Mouse (Mus musculus) thymus, postnatal 14 days (tissue): ENCODE measurements around the gene Zmynd15.
"Not testable (repeated sequence)": the region's sequence is repeated elsewhere in the genome, so short reads cannot be mapped to it uniquely, and the experiment has no call there.

Source experiments
- DNase-seq: peaks from one replicate; pipeline ENCODE4 v3.0.0; 2021

The Zmynd15 gene

GRCm38 (mm10) chr11:70450926-70451325, 8.3 kb upstream of the Zmynd15 start:
- no peak for DNase-seq

- peak; percentile 92 for DNase-seq
Observed at GRCm38 (mm10) chr11:70451797-70452498, 7.3 kb upstream of the Zmynd15 start, which contains the start of gene Med11. TSS of gene Med11 (plus strand) at chr11:70451919.

GRCm38 (mm10) chr11:70453261-70454044, 5.8 kb upstream of the Zmynd15 start:
- DNase-seq: no peak

GRCm38 (mm10) chr11:70459601-70460101, 418 bp downstream of the Zmynd15 start, which contains the start of gene Cxcl16:
TSS of gene Cxcl16 (minus strand) at chr11:70459984.
- DNase-seq: no peak

GRCm38 (mm10) chr11:70463970-70464369, 4.7 kb downstream of the Zmynd15 start:
- DNase-seq: no peak

GRCm38 (mm10) chr11:70465211-70465610, 6.0 kb downstream of the Zmynd15 start:
- no peak for DNase-seq

GRCm38 (mm10) chr11:70465824-70466223, 6.6 kb downstream of the Zmynd15 start:
- no peak for DNase-seq

GRCm38 (mm10) chr11:70467902-70468619, 8.8 kb downstream of the Zmynd15 start:
- DNase-seq: no peak

- no peak for DNase-seq
Observed at GRCm38 (mm10) chr11:70469764-70470163, 10.5 kb downstream of the Zmynd15 start.

GRCm38 (mm10) chr11:70472716-70473115, 13.5 kb downstream of the Zmynd15 start:
- DNase-seq: no peak

- not testable (repeated sequence) for DNase-seq
Observed at GRCm38 (mm10) chr11:70473291-70473690, 14.1 kb downstream of the Zmynd15 start.

GRCm38 (mm10) chr11:70474872-70475534, 15.8 kb downstream of the Zmynd15 start:
- DNase-seq: no peak

- DNase-seq: no peak
Observed at GRCm38 (mm10) chr11:70485498-70485897, 26.3 kb downstream of the Zmynd15 start.

- no peak for DNase-seq
Observed at GRCm38 (mm10) chr11:70487816-70488215, 28.6 kb downstream of the Zmynd15 start.

- DNase-seq: no peak
Observed at GRCm38 (mm10) chr11:70489138-70489537, 29.9 kb downstream of the Zmynd15 start.

GRCm38 (mm10) chr11:70489684-70490083, 30.5 kb downstream of the Zmynd15 start:
- DNase-seq: no peak

GRCm38 (mm10) chr11:70499566-70500475, 40.6 kb downstream of the Zmynd15 start:
- no peak for DNase-seq

GRCm38 (mm10) chr11:70500476-70500812, 41.2 kb downstream of the Zmynd15 start:
- no peak for DNase-seq

- no peak for DNase-seq
Observed at GRCm38 (mm10) chr11:70502018-70502417, 42.8 kb downstream of the Zmynd15 start.

GRCm38 (mm10) chr11:70504970-70505369, 45.7 kb downstream of the Zmynd15 start, which contains the start of gene Tm4sf5:
TSS of gene Tm4sf5 (plus strand) at chr11:70505244.
- no peak for DNase-seq

GRCm38 (mm10) chr11:70506385-70506784, 47.2 kb downstream of the Zmynd15 start:
- DNase-seq: peak; percentile 90
